Mouse (Mus musculus) lung, postnatal 0 days (tissue): ENCODE measurements at regions not wholly inside any gene's neighbourhood (a gene's known extent, or its start where the extent isn't known, plus 50 kb on each side); places are given as distances from the start of the nearest gene placed in this dataset.
A peak's percentile ranks its signal among the peaks of the same experiment; 100 is the strongest.

Experiments used
- ATAC-seq: fragments of 200-750 bp; cut with Nextera tagmentation; 2 replicates; pipeline ENCODE4 v1.8.0; 2017; ENCODE audit warnings: moderate library complexity
- DNase-seq: peaks from one replicate; pipeline ENCODE4 v3.0.0-alpha.2; 2016; ENCODE audit warnings: low spot score
- H3K27ac ChIP-seq: fragments of 300-500 bp; sonication (generic); 2 replicates; pipeline ENCODE4 v1.5.1; 2014; ENCODE audit warnings: antibody characterized with exemption, mild to moderate bottlenecking, low read length, mixed read lengths
- H3K27me3 ChIP-seq: fragments of 300-500 bp; sonication (generic); replicated peaks from 2 replicates; pipeline ENCODE4 v1.6.1; 2014; ENCODE audit warnings: low read length, mixed read lengths; ENCODE audit not compliant: insufficient read depth
- H3K36me3 ChIP-seq: fragments of 300-500 bp; sonication (generic); 2 replicates; pipeline ENCODE4 v1.6.1; 2014; ENCODE audit warnings: low read length, mixed read lengths; ENCODE audit not compliant: insufficient read depth
- H3K4me1 ChIP-seq: fragments of 300-500 bp; sonication (generic); 2 replicates; pipeline ENCODE4 v1.6.1; 2014; ENCODE audit warnings: antibody characterized with exemption, low read depth, low read length, mixed read lengths; ENCODE audit not compliant: insufficient read depth
- H3K4me2 ChIP-seq: fragments of 300-500 bp; sonication (generic); replicated peaks from 2 replicates; pipeline ENCODE4 v1.6.1; 2014; ENCODE audit warnings: low read depth, mild to moderate bottlenecking, low read length, moderate library complexity, mixed read lengths
- H3K4me3 ChIP-seq: fragments of 300-500 bp; sonication (generic); 2 replicates; pipeline ENCODE4 v1.5.1; 2014; ENCODE audit warnings: low read depth, low read length
- H3K9ac ChIP-seq: fragments of 300-500 bp; sonication (generic); replicated peaks from 2 replicates; pipeline ENCODE4 v1.6.1; 2014; ENCODE audit warnings: low read depth, mild to moderate bottlenecking
- H3K9me3 ChIP-seq: fragments of 300-500 bp; sonication (generic); 2 replicates; pipeline ENCODE4 v1.6.1; 2016; ENCODE audit warnings: low read length, mixed read lengths
- CTCF ChIP-seq: IDR thresholded peaks from 2 replicates; pipeline ENCODE4 v1.5.1; 2016; ENCODE audit warnings: antibody characterized with exemption, mild to moderate bottlenecking
- EP300 ChIP-seq: IDR thresholded peaks from 2 replicates; pipeline ENCODE4 v1.6.1; 2016; ENCODE audit warnings: antibody characterized with exemption, mild to moderate bottlenecking, control low read depth
- WGBS: fragments of 180-500 bp; shearing (Covaris S2); extraction: QIAGEN DNeasy Blood & Tissue Kit; methylation state at CpG from one replicate; pipeline ENCODE4 v1.1.7; 2014; 5-methylcytosine and 5-hydroxymethylcytosine counted together

DNA sequence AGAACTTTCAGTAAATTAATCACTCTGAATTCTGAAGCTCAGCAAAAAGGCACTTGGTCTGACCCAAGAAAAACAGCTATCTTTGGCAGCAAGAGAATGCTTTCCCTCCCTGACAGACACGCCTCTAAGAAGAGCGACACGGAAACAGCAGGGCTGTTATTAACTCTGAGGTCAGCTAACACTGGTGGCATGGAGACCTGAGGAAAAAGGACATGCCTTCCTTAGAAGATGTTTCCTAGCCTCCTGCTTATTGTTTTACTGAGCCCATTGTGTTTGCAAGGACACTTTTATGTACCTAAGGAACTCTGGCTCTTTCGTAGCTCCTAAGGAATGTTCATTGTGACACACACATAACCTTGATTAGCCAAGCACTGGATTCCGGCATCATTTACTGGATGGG lies 371.3 kb upstream of the Adamts9 start:
- H3K4me2 ChIP-seq, result peak overlapping the region; percentile 3; the same call in 1 of the 2 replicates
- peak; percentile 40 for ATAC-seq
- no peak for TF ChIP-seq CTCF
- TF ChIP-seq EP300, result no peak
- no peak overlapping the region for H3K4me3 ChIP-seq
- H3K4me1 ChIP-seq, result no peaks in the 10 kb centered on the region; the same call in 1 of the 2 replicates
- H3K9me3 ChIP-seq, result no peaks in the 10 kb centered on the region
- no peak overlapping the region for H3K27ac ChIP-seq
- WGBS, result 27% methylated on average over 5 of the region's 5 CpGs
- no peaks in the 10 kb centered on the region for H3K36me3 ChIP-seq
- H3K9ac ChIP-seq, result no peak overlapping the region
- H3K27me3 ChIP-seq, result no peaks in the 10 kb centered on the region
- DNase-seq, result peak; percentile 23

DNA sequence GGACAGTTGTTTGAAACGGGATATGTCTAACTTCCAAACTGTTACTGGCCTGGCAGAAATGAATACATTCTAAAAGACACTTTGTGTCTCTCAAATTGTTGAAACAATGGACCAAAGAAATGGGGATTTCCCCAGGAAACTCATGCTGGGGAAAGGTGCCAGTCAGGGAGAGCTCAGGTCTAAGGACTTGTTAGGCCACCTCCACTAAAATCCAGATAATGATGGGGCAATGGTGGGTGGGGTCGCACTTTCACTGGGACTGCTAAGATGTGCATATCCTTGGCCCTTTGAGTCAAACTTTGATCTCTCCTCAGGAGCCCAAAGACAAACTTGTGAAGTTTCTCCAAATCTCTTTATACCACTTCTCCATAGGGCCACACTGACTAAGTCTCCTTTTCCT lies 361.9 kb upstream of the Adamts9 start:
- ATAC-seq, result no peak
- Histone ChIP-seq H3K36me3 (no peaks in the 10 kb centered on the region), H3K9me3 (no peaks in the 10 kb centered on the region), H3K4me1 (no peaks in the 10 kb centered on the region; the same call in 1 of the 2 replicates), H3K27ac (no peak overlapping the region), H3K9ac (no peak overlapping the region), H3K4me3 (no peak overlapping the region), H3K27me3 (no peaks in the 10 kb centered on the region), H3K4me2 (no peak overlapping the region)
- DNase-seq, result no peak
- WGBS, result 57% methylated on average over 2 of the region's 2 CpGs
- TF ChIP-seq CTCF (no peak), EP300 (no peak)

DNA sequence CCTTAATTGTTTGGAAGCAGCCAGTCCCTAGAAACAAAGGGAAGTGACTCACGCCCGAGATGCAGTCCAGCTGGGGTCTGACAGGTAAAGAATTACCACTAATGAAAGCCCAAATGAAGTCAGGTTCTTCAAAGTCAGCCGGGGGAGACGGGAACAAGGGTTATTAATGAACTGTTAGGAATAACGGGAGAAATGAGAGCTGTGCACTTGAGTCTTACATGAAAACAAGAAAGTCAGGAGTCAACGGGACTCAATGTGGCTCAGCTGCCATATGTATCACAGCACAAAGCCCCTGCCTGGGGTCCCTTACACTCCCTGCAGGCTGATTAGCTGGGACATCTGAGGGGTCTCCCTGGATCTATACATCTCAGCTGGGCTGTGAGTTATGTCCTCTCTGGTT lies 354.7 kb upstream of the Adamts9 start:
- Histone ChIP-seq H3K27ac (no peak overlapping the region), H3K36me3 (no peaks in the 10 kb centered on the region), H3K9me3 (no peaks in the 10 kb centered on the region), H3K4me1 (no peaks in the 10 kb centered on the region; the same call in 1 of the 2 replicates), H3K4me3 (no peak overlapping the region), H3K9ac (no peak overlapping the region), H3K4me2 (no peak overlapping the region), H3K27me3 (no peaks in the 10 kb centered on the region)
- WGBS, result 21% methylated on average over 6 of the region's 6 CpGs
- DNase-seq, result no peak
- TF ChIP-seq EP300, result no peak
- no peak for ATAC-seq

DNA sequence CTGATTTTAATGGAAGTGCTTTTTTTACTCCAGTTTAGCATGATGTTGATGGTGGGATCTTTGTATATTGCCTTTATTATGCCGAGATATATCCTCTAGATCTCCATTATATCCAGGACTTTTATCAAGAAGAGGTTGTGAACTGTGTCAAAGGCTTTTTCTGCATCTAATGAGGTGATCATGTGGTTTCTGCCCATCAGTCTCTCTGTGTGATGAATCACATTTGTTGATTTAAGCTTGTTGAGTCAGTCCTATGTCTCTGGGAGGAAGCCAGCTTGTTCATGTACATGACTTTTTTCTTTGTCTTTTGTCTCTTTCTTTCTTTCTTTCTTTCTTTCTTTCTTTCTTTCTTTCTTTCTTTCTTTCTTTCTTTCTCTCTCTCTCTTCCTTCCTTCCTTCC lies 348.4 kb upstream of the Adamts9 start:
- Histone ChIP-seq H3K9me3 (no peaks in the 10 kb centered on the region), H3K27me3 (no peaks in the 10 kb centered on the region), H3K4me3 (no peak overlapping the region), H3K4me1 (no peaks in the 10 kb centered on the region), H3K9ac (no peak overlapping the region), H3K36me3 (no peaks in the 10 kb centered on the region), H3K27ac (no peak overlapping the region), H3K4me2 (no peak overlapping the region)
- 85% methylated on average over 1 of the region's 1 CpGs for WGBS
- no peak for TF ChIP-seq EP300
- TF ChIP-seq CTCF, result no peak
- ATAC-seq (no peak), DNase-seq (no peak)

DNA sequence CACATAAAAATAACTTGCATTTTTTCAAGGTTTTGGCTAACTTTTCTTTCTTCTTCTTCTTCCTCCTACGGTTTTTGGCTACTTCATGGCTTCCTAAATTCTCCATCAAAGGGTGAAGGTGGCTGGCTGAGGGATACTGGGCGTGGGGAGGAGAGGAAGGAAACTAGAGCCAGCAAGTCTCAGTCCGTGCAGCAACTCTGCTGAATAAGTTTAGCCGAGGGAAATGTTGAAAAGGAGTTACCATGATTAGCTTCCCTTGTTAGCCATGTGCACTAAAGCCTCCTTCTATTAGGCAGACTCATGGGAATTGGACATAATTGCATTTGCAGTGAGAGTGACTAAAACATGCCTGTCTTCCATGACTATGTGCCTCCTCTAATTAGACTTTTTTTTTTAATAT lies 345.1 kb upstream of the Adamts9 start:
- Histone ChIP-seq H3K27ac (no peak overlapping the region), H3K4me3 (no peak overlapping the region), H3K36me3 (no peaks in the 10 kb centered on the region), H3K4me2 (no peak overlapping the region), H3K4me1 (no peaks in the 10 kb centered on the region), H3K9me3 (no peaks in the 10 kb centered on the region), H3K27me3 (no peaks in the 10 kb centered on the region), H3K9ac (no peak overlapping the region)
- WGBS, result 73% methylated on average over 4 of the region's 4 CpGs
- ATAC-seq (no peak), DNase-seq (no peak)
- TF ChIP-seq EP300, result no peak
- TF ChIP-seq CTCF, result no peak

DNA sequence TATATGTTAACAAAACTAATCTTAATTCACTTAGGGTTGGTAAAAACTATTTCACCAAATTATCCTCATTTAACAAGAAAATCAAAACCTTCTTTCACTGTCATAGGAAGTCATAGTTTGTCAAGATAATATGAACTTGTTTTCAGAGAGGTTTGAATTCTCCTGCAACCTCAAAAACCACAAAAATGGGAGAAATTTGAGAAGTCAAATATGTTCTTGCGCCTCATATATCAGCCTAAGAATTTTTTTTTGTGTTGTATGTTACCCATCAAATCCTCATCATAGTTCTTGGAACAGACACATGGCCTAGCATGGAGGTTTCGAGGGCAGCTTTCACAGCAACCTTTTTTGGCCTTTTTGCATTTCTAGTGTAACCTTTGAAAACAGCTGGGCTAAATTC lies 342.5 kb upstream of the Adamts9 start:
- ATAC-seq, result no peak
- Histone ChIP-seq H3K27ac (no peak overlapping the region), H3K4me1 (no peaks in the 10 kb centered on the region), H3K36me3 (no peaks in the 10 kb centered on the region), H3K9ac (no peak overlapping the region), H3K9me3 (no peaks in the 10 kb centered on the region), H3K4me2 (no peak overlapping the region), H3K4me3 (no peak overlapping the region), H3K27me3 (no peaks in the 10 kb centered on the region)
- no peak for DNase-seq
- WGBS, result 77% methylated on average over 2 of the region's 2 CpGs
- no peak for TF ChIP-seq EP300
- no peak for TF ChIP-seq CTCF

DNA sequence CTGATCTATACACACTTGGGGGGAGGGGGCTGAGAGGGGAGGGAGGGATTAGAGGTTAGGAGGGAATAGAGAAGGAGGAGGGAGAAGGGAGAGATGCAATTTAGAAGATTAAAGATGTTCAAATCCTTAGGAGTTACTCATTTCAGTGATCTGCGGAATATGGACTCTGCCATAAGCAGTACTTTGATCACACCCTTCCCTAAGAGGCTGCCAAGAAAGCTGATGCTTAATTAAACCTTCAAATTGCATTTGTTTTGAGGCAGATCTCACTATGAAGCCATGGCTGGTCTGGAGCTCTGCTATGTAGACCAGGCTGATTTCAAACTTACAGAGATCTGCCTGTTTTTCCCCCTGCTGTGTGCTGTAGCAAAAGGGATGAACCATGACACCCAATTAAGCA lies 338.2 kb upstream of the Adamts9 start:
- H3K36me3 ChIP-seq, result no peaks in the 10 kb centered on the region
- H3K9me3 ChIP-seq, result no peaks in the 10 kb centered on the region
- H3K27me3 ChIP-seq, result no peaks in the 10 kb centered on the region
- no peak overlapping the region for H3K27ac ChIP-seq
- WGBS, result 71% methylated on average over 1 of the region's 1 CpGs
- DNase-seq (no peak), ATAC-seq (no peak)
- no peak overlapping the region for H3K4me2 ChIP-seq
- no peaks in the 10 kb centered on the region for H3K4me1 ChIP-seq
- H3K4me3 ChIP-seq, result no peak overlapping the region
- TF ChIP-seq CTCF (no peak), EP300 (no peak)
- no peak overlapping the region for H3K9ac ChIP-seq
